Mouse (Mus musculus) inflammation-experienced regulatory T-cells, adult 6 months (primary cell): Measurements from ENCODE around the gene Palmd. TPM values are rescaled to one million over a fixed set of nuclear protein-coding genes. Genes with fewer than 3 reads are reported as not detected.

Experiments
- ATAC-seq: one replicate; pipeline ENCODE4 v1.8.0; 2017
- polyA plus RNA-seq, 3 experiments: library from polyadenylated mRNA; unstranded; fragments of 100-300 nt; shearing (Covaris generic); gene quantifications; one replicate each; pipeline ENCODE4 v1.2.1; 2017

Gene Palmd
- polyA plus RNA-seq, 3 experiments from 2014 or later, result not detected

DNA sequence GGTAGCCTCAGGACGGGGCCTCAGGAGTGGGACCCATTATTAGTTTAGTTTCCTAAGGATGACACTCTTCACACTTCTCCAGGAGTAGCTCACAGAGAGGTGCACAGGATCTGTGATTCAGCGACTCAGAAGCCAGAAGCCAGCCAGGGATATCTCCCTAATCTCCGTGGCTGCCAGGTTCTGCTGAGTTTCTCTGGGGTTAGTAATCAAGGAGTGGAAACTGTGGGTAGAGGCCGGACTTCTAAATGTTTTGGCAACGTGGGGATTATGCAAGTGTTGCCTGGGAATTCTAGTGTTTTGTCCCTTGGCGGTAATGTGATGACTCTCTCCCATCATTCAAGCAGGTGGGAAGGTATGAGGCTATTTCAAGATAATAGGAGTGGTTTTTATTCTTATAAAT, 13.7 kb downstream of the Palmd start:
- ATAC-seq, result no peak

DNA sequence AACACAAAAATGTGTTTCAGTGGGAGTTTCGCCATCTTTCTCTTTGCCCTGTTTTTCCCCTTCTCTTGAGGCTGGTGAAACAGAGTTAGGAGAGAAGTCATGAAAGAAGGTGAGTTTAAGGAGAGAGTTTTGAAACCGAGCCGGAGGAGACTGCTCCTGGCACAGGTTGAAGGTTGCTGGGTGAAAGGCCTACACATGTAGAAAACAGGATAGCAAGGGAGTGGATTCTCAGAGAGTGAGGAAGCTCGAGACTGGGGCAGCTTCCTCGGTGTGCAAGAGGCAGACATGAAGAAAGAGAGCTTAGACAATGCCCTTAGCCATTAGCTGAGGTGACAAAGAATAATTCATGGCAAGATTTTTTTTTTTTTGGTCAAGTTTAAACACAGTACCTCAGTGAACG, 15.4 kb downstream of the Palmd start:
- no peak for ATAC-seq

DNA sequence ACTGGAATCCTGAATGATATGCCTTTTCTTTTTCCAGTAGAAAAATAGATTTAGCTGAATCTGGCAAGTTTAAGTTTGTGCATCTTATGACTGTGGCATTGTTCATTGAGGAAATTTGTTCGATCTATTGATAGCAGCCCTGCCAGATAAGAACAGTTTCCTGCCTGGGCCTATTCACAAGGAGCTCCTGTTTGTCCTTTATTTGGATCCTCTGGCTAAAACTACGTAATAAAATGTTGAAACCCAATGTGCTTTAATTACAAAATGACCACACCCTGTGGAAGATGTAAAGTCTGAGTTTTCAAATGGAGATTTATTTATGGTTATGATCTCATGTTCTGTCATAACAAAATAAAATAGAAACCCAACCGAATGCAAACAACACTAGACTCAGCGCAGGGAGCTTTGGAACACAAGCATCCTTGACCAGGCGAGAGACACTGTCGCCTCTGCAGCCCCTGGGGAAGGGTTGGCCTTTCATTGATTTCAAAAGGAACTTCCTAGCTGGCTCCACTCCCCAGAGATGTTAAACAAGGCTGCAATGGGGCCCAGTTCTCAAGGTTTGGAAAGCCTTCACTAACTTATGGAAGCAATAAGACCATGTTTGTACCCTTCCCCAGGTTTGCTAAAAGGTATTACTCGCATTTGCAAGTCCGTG, 16.4 kb downstream of the Palmd start:
- no peak for ATAC-seq

DNA sequence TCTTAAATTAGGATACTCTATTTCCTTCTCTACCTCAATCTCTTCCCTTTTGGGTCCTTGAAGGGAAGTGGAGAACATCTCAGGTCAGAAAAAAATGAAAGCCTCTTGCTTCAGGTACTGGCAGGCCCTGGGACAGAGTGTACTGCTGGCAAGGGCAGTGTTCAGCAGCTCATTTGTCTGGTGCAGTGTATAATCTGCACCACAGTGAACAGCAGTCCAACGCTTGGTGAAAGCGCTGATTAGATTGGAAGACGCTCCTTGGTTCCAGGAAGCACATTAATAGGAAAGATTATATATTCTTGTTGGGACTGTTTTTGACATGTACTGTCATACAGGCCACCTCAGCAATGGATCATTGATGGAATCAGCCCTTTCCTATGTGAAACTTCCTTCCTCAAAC, 17.3 kb downstream of the Palmd start:
- ATAC-seq, result no peak

DNA sequence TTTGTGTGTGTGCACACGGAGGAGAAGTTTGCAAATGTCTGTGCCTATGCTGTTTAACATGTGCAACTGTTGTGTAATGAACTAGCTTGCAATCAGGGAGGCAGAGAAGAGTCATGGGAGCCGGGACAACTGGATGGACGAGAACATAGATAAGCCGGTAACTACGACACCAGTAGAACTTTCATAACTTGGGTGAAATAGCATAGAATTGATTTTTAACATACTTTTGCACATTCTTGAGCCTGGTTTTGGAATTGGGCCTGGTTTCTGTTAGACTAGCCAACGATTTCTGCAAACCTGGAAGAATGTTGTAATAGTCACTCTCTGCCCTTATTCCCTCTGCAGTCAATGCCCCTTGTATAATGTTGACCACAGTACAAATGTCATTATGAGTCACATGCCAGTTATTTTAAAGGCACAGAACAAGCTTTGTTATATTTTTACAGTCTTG, 18.1 kb downstream of the Palmd start:
- no peak for ATAC-seq

DNA sequence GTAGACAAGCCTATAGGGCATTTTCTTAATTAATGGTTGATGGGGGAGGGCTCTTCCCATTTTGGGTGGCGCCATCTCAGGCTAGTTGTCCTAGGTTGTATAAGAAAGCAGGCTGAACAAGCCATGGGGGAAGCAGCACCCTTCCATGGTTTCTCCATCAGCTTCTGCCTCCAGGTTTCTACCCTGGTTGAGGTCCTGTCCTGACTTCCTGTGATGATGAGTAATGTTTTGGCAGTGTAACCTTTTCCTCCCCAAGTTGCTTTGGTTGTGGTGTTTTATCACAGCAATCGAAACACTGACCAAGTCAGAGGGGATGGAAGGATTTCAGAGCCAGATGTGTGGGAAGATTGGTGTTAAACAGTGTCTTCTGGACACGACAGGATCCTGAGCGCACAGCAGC, 22.3 kb downstream of the Palmd start:
- no peak for ATAC-seq

DNA sequence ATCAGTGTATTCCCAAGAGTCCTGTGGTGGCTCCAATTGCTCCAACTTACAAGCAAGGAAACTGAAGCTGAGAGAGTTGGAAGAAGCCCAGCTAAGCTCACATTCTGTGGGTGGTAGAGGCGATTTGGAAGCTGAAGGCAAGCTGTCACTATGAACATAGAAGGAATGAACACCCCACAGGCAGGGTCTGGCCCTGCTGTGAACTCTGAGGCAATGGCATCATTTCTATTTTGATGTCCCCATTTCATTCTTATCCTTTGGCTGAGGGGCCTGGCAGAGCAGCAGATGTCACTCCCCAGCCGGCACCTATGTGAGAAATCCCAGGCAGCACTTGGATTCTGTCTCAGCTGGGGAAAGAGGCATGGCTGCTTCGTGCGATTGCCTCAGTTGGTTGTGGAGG, 25.4 kb downstream of the Palmd start:
- ATAC-seq, result no peak

DNA sequence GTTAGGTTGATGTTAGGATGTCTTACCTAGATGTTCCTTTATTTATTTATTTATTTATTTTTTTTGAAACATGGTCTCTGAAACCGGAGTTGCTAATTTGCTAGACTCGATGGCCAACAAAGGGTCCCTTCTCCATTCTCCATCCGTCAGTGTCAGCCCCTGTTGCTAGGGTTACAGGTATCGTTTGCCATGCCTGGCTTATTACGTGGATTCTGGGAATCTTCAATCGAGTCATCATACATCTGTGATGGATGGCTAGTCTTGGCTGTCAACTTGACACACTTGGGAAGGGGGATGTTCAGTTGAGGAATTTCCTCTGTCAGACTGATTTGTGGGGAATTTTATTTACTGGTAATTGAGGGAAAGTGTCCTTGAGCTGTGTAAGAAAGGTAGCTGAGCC, 26.0 kb downstream of the Palmd start:
- ATAC-seq, result no peak

DNA sequence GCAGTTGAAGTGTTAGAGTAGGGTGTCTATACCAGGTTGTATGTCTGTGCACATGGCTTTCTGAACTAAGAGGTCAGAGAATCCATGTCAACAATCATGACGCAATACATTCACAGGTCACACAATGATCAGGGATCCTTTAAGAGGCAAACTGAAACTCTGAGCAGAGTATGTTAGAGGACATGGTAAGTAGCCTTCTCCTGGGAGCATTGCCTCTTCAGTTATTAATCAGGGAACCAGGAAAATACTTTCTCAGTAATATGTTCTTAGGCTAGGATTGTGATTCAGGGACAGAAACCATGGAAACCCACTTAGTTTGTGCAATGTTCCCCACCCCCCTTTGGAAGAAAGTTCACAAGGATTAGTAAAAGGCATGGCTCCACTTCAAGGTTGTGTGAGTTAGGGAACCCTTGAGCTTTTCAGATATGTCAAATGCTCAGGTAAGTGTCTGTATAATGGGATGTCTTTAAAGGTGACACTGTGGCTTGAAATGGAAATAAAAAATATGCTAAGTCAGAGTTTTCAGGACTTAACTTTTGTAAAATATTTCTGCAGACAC, 27.1 kb downstream of the Palmd start:
- ATAC-seq, result no peak

DNA sequence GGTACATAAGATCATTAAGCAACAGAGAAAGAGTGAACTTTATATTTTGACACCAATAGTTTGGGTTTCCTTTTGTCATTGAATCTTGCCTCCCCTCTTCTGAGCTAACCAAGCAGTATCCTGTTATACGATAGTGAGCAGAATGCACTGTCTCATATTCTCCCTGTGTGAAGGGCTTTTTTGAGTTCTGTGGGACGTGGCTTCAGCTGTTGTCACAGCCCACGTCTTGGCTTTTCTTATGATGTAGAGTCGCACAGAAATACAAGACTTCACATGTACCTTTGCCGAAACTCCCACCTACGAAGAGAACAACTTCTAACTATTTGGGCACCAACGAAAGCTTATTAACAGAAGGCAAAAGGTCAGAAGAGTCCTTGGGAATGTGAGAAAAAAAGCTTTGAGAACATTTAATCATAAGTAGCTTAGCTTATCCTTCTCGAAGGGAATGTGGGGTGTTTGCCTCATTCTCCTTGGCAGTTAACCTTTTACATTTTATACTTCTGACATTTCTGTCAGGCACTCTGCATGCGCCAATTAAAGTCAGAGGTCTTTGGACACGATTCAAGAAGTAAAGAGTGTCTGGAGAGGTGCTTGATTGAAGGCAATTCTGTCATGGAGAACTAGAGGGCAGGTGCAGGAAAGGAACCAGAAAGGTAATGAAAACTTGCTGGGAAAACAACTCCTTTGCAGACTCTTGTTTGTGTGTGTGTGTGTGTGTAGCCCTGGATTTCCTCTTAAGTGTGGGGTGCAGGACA, 27.8 kb downstream of the Palmd start:
- no peak for ATAC-seq

DNA sequence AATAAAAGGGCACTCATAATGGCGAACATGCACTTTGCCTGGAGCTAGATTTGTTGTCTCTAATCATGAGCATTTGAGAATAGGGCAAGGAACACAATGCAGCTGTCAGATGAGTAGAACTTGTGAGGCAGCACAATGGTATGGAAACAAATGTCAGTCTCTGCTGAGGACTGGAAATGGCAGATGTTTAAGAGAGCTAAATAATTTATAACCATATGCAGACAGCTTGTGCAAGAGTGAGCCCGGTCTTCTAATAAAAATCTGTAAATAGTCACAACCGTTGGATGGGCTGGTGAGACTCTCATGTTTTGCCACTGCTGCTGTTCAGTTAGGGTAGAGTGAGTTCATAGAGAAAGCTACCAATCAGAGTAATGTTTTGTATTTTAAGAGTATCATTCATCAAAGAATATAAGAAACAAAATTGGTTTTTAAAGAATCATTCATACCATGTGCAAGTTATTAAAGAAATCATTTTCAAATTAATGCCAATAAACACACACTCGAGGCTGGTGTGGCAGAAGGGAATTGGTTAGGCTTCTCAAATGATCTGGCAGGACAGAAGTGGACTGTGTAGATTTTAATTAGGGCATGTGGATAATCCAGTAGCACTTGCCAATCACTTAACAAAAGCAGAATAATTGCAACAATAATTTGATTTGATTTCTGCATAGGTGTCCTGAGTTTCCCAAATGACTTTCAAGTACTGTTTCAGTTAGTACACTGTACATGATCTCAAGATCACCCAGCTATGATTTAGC, 31.7 kb downstream of the Palmd start:
- no peak for ATAC-seq

DNA sequence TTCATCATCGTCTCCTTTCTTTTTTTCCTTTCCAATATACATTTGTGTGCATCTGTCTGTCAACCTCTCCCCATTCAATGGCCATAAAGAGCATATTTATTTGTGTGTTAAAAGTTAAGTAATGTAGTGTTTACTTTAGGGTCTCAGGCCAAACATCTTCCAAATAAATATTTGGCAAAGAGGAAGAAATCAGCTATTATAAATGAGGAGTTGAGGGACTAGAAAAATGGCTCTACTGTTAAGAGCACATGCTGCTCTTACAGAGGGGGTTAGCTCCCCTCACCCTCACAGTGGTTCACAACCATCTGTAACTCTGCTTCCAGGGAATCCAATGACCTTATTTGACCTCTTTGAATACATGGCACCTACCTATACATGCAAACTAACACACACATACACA, 35.6 kb downstream of the Palmd start:
- no peak for ATAC-seq

DNA sequence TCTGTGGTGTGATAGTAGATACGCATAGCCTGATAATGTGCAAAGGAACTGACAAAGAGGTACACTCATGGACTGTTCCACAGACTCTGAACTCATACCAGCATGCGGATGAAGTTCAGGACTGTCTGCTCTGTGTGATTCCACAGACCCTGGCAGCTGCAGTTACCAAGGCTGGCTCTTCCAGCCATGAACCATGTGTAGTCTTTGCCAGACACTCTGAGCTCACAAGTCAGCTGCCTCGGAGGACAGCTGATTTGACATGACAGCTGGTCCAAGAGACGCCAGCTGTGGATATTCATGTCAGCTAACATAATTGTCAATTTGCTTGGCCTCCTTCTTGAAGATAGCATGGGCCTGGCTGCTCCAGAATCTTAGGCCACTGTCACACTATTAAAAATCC, 39.8 kb downstream of the Palmd start:
- no peak for ATAC-seq

DNA sequence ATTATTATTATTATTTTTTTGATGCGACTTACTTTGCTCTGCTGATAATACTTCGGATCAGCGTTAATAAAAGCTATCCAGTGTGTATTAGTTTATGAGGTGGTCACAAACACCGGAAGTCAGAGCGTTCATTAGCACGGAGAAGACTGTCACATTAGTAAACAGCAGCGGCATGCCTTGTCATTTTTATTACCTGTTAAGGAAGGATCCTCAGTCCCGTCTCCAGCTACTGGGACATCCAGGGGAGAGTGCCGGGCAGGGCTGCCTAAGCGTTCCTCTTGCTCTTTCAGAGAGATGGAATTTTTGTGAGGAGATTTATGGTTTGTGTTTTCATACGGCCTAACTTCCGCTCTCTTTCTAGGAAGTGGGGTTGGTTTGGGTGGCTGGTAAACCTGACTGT, 45.7 kb downstream of the Palmd start:
- ATAC-seq, result no peak

DNA sequence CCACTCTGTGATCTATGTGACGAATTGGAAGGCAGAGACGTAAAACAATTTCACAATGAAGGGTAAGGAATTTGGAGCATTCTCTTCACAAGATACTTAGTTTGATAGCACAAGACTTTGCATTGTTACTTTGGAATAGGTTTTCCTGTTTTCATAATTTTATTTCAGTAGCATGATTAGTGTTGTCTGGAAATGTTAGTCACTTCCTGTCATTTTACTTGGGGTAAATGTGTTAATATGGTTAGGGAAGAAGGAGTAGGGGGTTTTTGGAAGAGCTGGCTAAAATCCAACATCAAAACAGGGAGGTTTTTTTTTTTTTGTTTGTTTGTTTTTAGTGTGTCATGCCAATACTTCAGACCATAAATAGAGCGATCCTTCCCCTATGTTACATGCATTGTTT, 47.3 kb downstream of the Palmd start:
- ATAC-seq, result no peak

DNA sequence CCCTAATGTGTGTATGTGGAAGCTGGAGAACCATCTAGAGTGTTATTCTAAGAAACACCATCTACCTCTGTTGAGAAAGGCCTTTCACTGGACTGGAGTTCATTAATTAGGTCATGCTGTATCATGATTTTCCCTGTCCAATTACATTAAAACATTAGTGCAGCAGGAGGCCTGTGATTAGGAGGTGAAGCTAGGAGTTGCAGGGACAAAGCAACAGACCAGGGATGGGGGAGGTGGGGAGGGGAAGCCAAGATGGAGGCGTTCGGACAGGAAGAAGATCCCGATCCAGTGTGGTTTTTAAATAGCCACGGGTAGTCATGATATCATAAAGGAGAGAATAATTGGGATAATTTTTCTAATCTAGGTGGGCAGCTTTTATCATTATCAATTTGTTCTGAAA, 51.8 kb downstream of the Palmd start:
- ATAC-seq, result no peak

DNA sequence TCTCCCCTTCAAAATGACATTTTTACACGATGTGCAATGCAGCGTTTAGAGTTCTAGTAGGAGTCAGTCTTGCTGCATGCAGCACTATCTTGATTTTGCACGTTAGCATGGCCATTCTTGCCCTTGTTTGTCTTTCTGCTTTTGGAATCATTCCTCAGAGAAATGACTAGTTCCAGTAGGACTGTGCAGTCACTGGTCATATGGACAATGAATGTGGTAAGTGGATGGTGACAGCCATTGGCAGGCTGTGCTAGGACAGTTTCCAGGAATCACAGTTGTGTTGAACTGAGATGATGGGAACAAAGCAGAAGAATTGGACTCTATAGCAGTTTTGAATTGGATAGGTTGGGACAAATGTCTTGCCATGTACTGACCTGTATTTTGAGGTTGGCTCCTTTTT, 53.9 kb downstream of the Palmd start:
- no peak for ATAC-seq

DNA sequence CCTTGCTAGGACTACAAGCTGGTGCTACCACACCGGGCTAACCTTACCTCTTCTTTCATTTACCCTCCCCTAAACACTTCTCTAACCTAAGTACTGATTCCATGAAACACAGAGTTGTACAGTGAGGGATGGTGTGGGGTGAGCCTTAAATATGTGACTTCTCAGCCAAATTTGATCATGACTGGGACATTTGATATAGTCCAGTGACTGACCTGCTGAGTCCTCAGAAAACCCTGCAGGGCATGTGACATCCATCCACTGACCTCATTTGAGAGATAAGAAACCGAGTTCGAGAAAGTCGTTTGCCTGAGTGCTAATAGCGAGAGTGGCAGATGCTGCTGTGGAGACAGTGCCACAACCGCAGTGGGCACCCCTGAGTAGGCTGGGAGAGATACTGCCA, 54.4 kb downstream of the Palmd start:
- ATAC-seq, result no peak

DNA sequence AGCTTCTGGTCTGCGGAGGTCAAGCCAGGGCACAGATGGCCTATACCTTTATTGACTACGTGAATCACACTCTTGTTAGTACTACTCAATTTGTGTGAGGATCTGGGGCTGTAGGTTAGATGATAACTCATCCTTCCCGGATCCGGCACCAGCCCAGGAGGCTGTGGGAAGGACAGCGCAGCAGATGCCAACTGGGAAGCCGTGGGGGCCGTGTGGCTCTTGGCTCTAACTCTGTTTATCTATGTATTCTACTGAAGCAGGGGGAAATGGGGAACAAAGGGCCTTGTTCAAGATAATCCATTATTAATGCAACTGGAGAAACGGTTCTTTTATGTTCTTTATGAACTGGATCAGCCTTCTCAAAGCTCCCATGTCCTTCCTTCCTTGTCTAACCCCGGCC, 62.2 kb downstream of the Palmd start:
- no peak for ATAC-seq

DNA sequence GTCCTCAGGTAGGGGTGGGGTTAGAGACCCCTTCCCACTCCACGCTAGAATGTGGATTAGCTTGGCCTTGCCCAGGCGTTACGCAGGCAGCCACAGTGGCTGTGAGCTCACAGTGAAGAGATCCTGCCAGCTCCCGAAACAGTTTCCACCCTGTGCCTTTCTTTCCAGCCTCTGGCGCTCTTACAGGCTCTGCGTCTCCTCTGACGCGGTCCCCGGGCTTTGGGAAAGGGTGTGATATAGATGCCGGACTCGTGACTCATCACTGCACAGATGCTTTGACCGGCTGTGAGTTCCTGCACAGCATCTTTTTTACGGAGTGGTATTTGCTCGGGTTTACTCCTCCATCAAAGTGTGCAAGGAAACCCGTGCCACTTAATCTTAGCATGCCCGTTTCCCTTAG, 62.9 kb downstream of the Palmd start:
- ATAC-seq, result no peak

DNA sequence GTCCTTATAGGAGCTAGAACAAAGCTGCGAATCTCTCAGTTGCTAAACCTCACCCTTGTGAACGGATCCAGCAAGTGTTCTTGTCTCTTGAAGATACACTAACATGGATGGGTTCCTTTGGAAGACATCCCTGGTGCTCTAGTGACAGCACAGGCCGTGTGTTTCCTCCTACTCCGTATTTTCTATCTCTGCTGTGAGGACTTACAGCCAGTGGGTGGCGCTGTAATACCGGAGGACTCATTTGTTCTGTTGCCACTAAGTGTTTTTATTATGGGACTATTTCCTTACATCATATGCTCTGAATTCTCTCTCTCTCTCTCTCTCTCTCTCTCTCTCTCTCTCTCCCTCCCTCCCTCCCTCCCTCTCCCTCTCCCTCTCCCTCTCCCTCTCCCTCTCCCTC, 64.6 kb downstream of the Palmd start:
- ATAC-seq, result no peak

DNA sequence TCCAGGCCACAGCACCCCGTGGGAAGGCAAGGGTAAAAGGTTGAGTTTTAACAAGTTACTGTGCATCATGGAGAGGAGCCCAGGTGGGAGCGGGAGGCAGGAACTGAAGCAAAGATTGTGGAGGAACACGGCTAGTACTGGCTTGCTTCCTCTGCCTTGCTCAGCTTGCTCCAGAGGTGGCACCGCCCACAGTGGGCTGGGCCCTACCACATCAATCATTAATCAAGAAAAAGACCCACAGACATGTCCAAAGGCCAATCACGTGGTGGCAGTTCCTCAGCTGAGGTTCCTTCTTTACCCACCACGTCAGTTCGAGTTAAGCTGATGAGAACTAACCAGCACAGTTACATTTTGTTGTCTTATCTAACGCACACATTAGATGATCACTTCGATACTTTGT, 75.9 kb downstream of the Palmd start:
- ATAC-seq, result no peak

DNA sequence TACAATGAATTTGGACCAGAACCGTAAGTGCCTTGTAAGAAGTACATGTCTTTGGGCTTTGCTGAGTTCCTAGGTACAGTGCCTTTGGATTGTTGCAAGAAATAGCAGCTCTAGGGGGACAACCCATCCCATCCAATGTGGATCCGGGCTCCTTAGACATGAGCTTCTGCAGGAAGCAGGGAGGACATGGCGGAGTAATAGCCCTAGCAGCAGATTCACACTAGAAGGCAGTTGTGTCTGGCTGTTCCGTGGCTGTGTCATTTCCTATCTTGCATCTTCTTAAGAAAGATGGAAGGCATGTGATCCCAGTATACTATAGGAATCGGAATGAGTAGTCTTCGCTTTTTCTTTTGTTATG, 76.6 kb downstream of the Palmd start:
- no peak for ATAC-seq
